Mouse (Mus musculus) layer of hippocampus, adult 11-12 months (tissue): ENCODE results near the gene Zscan4-ps1.
"Not testable (repeated sequence)": the region's sequence is repeated elsewhere in the genome, so short reads cannot be mapped to it uniquely, and the experiment has no call there.

Experiments
- DNase-seq: peaks from one replicate; pipeline ENCODE4 v3.0.0; 2022; ENCODE audit warnings: low spot score

Gene Zscan4-ps1

GRCm38 (mm10) chr7:11069591-11069990, at the start of gene Zscan4-ps1:
TSS of gene Zscan4-ps1 (minus strand) at chr7:11069691.
- DNase-seq = not testable (repeated sequence)
